Mouse (Mus musculus): ENCODE measurements around the gene Tex37. TPM values are rescaled to one million over a fixed set of nuclear protein-coding genes. Genes with fewer than 3 reads are reported as not detected.

Tex37 gene
- polyA plus RNA-seq, 1 experiment from 2014 or later = not detected

Other genes starting within 250 kb of the Tex37 start
- gene Rpia, start 126.7 kb downstream of the Tex37 start, polyA plus RNA-seq (2014; fragmentation: Nextera tagmentation; extraction: Ambion mirVana) = 0.70 and 1.6 TPM in 2 replicates
- 5.0 and 5.4 TPM in 2 replicates for gene Eif2ak3, start 74.4 kb downstream of the Tex37 start, polyA plus RNA-seq (2014; fragmentation: Nextera tagmentation; extraction: Ambion mirVana)
- gene Foxi3, start 37.6 kb upstream of the Tex37 start, polyA plus RNA-seq (2014; fragmentation: Nextera tagmentation; extraction: Ambion mirVana) = not detected in 2 replicates
- gene Thnsl2, start 225.5 kb upstream of the Tex37 start, polyA plus RNA-seq (2014; fragmentation: Nextera tagmentation; extraction: Ambion mirVana) = 4.9 and 5.1 TPM in 2 replicates